Mouse (Mus musculus) hindbrain, embryonic 12.5 days (tissue): ENCODE results near the gene Gm9495. TPM values are rescaled to one million over a fixed set of nuclear protein-coding genes. Genes with fewer than 3 reads are reported as not detected.
"Not testable (repeated sequence)": the region's sequence is repeated elsewhere in the genome, so short reads cannot be mapped to it uniquely, and the experiment has no call there.

Experiments used
- ATAC-seq: fragments of 200-750 bp; cut with Nextera tagmentation; 2 replicates; pipeline ENCODE4 v1.8.0; 2017; ENCODE audit warnings: moderate TSS enrichment; ENCODE audit not compliant: low FRiP score
- H3K27ac ChIP-seq: fragments of 300-500 bp; sonication (generic); 2 replicates; pipeline ENCODE4 v1.5.1; 2016; ENCODE audit warnings: mild to moderate bottlenecking
- H3K27me3 ChIP-seq: fragments of 300-500 bp; sonication (generic); 2 replicates; pipeline ENCODE4 v1.6.1; 2016; ENCODE audit warnings: mild to moderate bottlenecking
- H3K36me3 ChIP-seq: fragments of 300-500 bp; sonication (generic); 2 replicates; pipeline ENCODE4 v1.6.1; 2016; ENCODE audit warnings: mild to moderate bottlenecking
- H3K4me1 ChIP-seq: fragments of 300-500 bp; sonication (generic); 2 replicates; pipeline ENCODE4 v1.6.1; 2016
- H3K4me2 ChIP-seq: fragments of 300-500 bp; sonication (generic); replicated peaks from 2 replicates; pipeline ENCODE4 v1.6.1; 2016; ENCODE audit warnings: mild to moderate bottlenecking
- H3K4me3 ChIP-seq: fragments of 300-500 bp; sonication (generic); 2 replicates; pipeline ENCODE4 v1.5.1; 2016; ENCODE audit warnings: mild to moderate bottlenecking
- H3K9ac ChIP-seq: fragments of 300-500 bp; sonication (generic); 2 replicates; pipeline ENCODE4 v1.6.1; 2016; ENCODE audit warnings: mild to moderate bottlenecking, moderate library complexity
- H3K9me3 ChIP-seq: fragments of 300-500 bp; sonication (generic); replicated peaks from 2 replicates; pipeline ENCODE4 v1.6.1; 2016; ENCODE audit warnings: mild to moderate bottlenecking
- WGBS: fragments of 180-500 bp; shearing (Covaris S2); methylation state at CpG from one replicate; pipeline ENCODE4 v1.1.7; 2016; 5-methylcytosine and 5-hydroxymethylcytosine counted together
- polyA plus RNA-seq: library from polyadenylated mRNA; unstranded; fragments of >200 nt; fragmentation: Nextera tagmentation; extraction: Ambion mirVana; gene quantifications from 2 replicates; pipeline ENCODE4 v1.2.1, GENCODE M21; 2016

The Gm9495 gene
- polyA plus RNA-seq = not detected in 2 replicates

- not testable (repeated sequence) for H3K9ac ChIP-seq, H3K4me2 ChIP-seq, H3K4me3 ChIP-seq, H3K9me3 ChIP-seq, H3K36me3 ChIP-seq, ATAC-seq, H3K27me3 ChIP-seq, H3K4me1 ChIP-seq, H3K27ac ChIP-seq
- WGBS = 90% methylated on average over 3 of the region's 3 CpGs
These were observed at the start of gene Gm9495 for GRCm38 (mm10) chr8:69453465-69453864. Gene Gm9495, minus strand, starts transcription at chr8:69453565.

GRCm38 (mm10) chr8:69474946-69475345, 21.6 kb upstream of the Gm9495 start:
- H3K4me2 ChIP-seq, ATAC-seq, H3K4me1 ChIP-seq, H3K27me3 ChIP-seq, H3K4me3 ChIP-seq, H3K9ac ChIP-seq, H3K9me3 ChIP-seq, H3K36me3 ChIP-seq, H3K27ac ChIP-seq: not testable (repeated sequence)
- 79% methylated on average over 3 of the region's 3 CpGs for WGBS

GRCm38 (mm10) chr8:69420018-69420417, 33.3 kb downstream of the Gm9495 start:
- H3K9me3 ChIP-seq, H3K27me3 ChIP-seq, H3K4me3 ChIP-seq, H3K4me2 ChIP-seq, H3K4me1 ChIP-seq, H3K27ac ChIP-seq, H3K9ac ChIP-seq, ATAC-seq, H3K36me3 ChIP-seq: not testable (repeated sequence)
- WGBS = 75% methylated on average over 3 of the region's 3 CpGs

- Histone ChIP-seq H3K36me3 (no peaks in the 10 kb centered on the region), H3K9ac (no peak overlapping the region), H3K27ac (no peak overlapping the region), H3K9me3 (no peaks in the 10 kb centered on the region), H3K4me3 (no peak overlapping the region), H3K4me2 (no peak overlapping the region), H3K27me3 (no peaks in the 10 kb centered on the region), H3K4me1 (no peaks in the 10 kb centered on the region)
- no peak for ATAC-seq
- 94% methylated on average over 1 of the region's 1 CpGs for WGBS
These were observed 39.0 kb downstream of the Gm9495 start for GRCm38 (mm10) chr8:69414326-69414725.

GRCm38 (mm10) chr8:69404768-69405167, 48.6 kb downstream of the Gm9495 start:
- H3K36me3 ChIP-seq = no peaks in the 10 kb centered on the region
- no peak overlapping the region for H3K9ac ChIP-seq
- no peak overlapping the region for H3K27ac ChIP-seq
- no peak overlapping the region for H3K4me2 ChIP-seq
- H3K27me3 ChIP-seq = no peaks in the 10 kb centered on the region
- 92% methylated on average over 6 of the region's 6 CpGs for WGBS
- ATAC-seq = no peak
- H3K4me1 ChIP-seq = no peaks in the 10 kb centered on the region
- peaks cover 3% of the 10 kb centered on the region; the same call in 1 of the 2 replicates for H3K9me3 ChIP-seq
- H3K4me3 ChIP-seq = no peak overlapping the region

- no peaks in the 10 kb centered on the region for H3K36me3 ChIP-seq
- no peak overlapping the region for H3K27ac ChIP-seq
- peaks cover 9% of the 10 kb centered on the region; the same call in 1 of the 2 replicates for H3K4me1 ChIP-seq
- H3K27me3 ChIP-seq = no peaks in the 10 kb centered on the region
- H3K4me3 ChIP-seq = peak overlapping the region; percentile 50; the same call in 1 of the 2 replicates
- H3K4me2 ChIP-seq = peak overlapping the region; percentile 75
- H3K9ac ChIP-seq = peak overlapping the region; percentile 68
- WGBS = 79% methylated on average over 4 of the region's 4 CpGs
- no peak for ATAC-seq
- peaks cover 6% of the 10 kb centered on the region; the same call in 1 of the 2 replicates for H3K9me3 ChIP-seq
These were observed 53.4 kb downstream of the Gm9495 start for GRCm38 (mm10) chr8:69399956-69400443.

GRCm38 (mm10) chr8:69399181-69399955, 54.0 kb downstream of the Gm9495 start:
- peaks cover 14% of the 10 kb centered on the region for H3K4me1 ChIP-seq
- peak overlapping the region; percentile 75 for H3K4me2 ChIP-seq
- H3K36me3 ChIP-seq = no peaks in the 10 kb centered on the region
- WGBS = 14% methylated on average over 43 of the region's 43 CpGs
- H3K9ac ChIP-seq = peak overlapping the region; percentile 68
- H3K9me3 ChIP-seq = peaks cover 6% of the 10 kb centered on the region; the same call in 1 of the 2 replicates
- peak; percentile 45 for ATAC-seq
- no peaks in the 10 kb centered on the region for H3K27me3 ChIP-seq
- peak overlapping the region; percentile 50 for H3K4me3 ChIP-seq
- H3K27ac ChIP-seq = 0 out of 2 replicates have a peak overlapping the region, but pooled peaks have one; percentile 23

- Histone ChIP-seq H3K9ac (no peak overlapping the region), H3K4me2 (peak overlapping the region; percentile 61), H3K9me3 (peaks cover 17% of the 10 kb centered on the region), H3K27me3 (no peaks in the 10 kb centered on the region), H3K4me3 (no peak overlapping the region), H3K36me3 (peaks cover 13% of the 10 kb centered on the region), H3K4me1 (peaks cover 19% of the 10 kb centered on the region), H3K27ac (no peak overlapping the region)
- no peak for ATAC-seq
- WGBS = 88% methylated on average over 6 of the region's 6 CpGs
These were observed 57.2 kb downstream of the Gm9495 start for GRCm38 (mm10) chr8:69396196-69396595.

- Histone ChIP-seq H3K9me3 (peaks cover 26% of the 10 kb centered on the region), H3K36me3 (peaks cover 18% of the 10 kb centered on the region), H3K9ac (peak overlapping the region; percentile 88), H3K27ac (peak overlapping the region; percentile 98), H3K4me3 (peak overlapping the region; percentile 70), H3K4me2 (peak overlapping the region; percentile 61), H3K27me3 (no peaks in the 10 kb centered on the region), H3K4me1 (peaks cover 19% of the 10 kb centered on the region)
- ATAC-seq = peak; percentile 98
- WGBS = 2% methylated on average over 26 of the region's 26 CpGs
These were observed 58.1 kb downstream of the Gm9495 start for GRCm38 (mm10) chr8:69395050-69395789.

GRCm38 (mm10) chr8:69384361-69384760, 69.0 kb downstream of the Gm9495 start:
- no peak overlapping the region for H3K27ac ChIP-seq
- ATAC-seq = no peak
- H3K4me1 ChIP-seq = no peaks in the 10 kb centered on the region
- H3K27me3 ChIP-seq = no peaks in the 10 kb centered on the region
- WGBS = 98% methylated on average over 6 of the region's 6 CpGs
- no peak overlapping the region for H3K4me2 ChIP-seq
- H3K9me3 ChIP-seq = peaks cover 48% of the 10 kb centered on the region
- H3K4me3 ChIP-seq = no peak overlapping the region
- peaks cover 40% of the 10 kb centered on the region for H3K36me3 ChIP-seq
- H3K9ac ChIP-seq = no peak overlapping the region
